Mouse (Mus musculus) bone marrow macrophage, adult 2 months (primary cell): ENCODE data around the gene Mycs. TPM values are rescaled to one million over a fixed set of nuclear protein-coding genes. Genes with fewer than 3 reads are reported as not detected.

Experiments
- H3K27ac ChIP-seq: 2 replicates; pipeline ENCODE4 v1.5.1; 2012; ENCODE audit warnings: low read depth, low read length; ENCODE audit not compliant: insufficient read depth
- H3K4me1 ChIP-seq: 2 replicates; pipeline ENCODE4 v1.6.1; 2012; ENCODE audit warnings: low read length; ENCODE audit not compliant: control insufficient read depth, insufficient read depth
- H3K4me3 ChIP-seq: 2 replicates; pipeline ENCODE4 v1.5.1; 2012; ENCODE audit warnings: mild to moderate bottlenecking, low read length, moderate library complexity; ENCODE audit not compliant: insufficient read depth
- CTCF ChIP-seq: IDR thresholded peaks from 2 replicates; pipeline ENCODE4 v1.5.1; 2012; ENCODE audit warnings: low read depth, mild to moderate bottlenecking, low read length, moderate library complexity
- POLR2A ChIP-seq: IDR thresholded peaks from 2 replicates; pipeline ENCODE4 v1.6.1; 2012; ENCODE audit warnings: mild to moderate bottlenecking, low read depth, low read length, borderline replicate concordance
- polyA plus RNA-seq: library from polyadenylated mRNA; stranded (reverse); fragments of >200 nt; gene quantifications from 2 replicates; pipeline ENCODE4 v1.2.4, GENCODE M21; 2012; ENCODE audit not compliant: missing spikeins, insufficient read depth, insufficient read length

Mycs gene
- polyA plus RNA-seq = not detected in 2 replicates

DNA sequence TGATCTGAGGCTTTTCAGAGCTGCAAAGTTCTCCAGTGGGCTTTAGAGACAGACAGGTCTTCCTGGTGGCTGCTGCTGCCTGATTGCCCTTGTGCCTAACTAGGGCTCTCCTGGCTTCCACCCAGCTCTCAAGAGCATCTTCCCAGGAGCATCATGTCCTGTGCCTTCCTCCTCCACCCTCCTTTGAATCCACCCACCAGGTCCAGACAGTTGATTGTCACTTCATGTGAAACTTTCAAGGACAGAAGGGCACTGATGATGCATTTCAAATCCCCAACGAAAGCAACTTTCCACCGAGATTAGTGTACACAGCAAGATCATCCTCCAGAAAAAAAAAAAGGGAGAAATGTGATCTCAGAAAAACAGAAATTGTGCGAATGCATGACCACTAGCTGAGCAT lies at the start of gene Mycs:
Gene Mycs (minus strand): TSS at position 101 of the 400 bp plus-strand sequence.
- H3K4me1 ChIP-seq = no peaks in the 10 kb centered on the region
- H3K4me3 ChIP-seq = no peak within 1 kb of the TSS
- TF ChIP-seq POLR2A = no peak
- TF ChIP-seq CTCF = no peak
- no peak within 1 kb of the TSS for H3K27ac ChIP-seq

DNA sequence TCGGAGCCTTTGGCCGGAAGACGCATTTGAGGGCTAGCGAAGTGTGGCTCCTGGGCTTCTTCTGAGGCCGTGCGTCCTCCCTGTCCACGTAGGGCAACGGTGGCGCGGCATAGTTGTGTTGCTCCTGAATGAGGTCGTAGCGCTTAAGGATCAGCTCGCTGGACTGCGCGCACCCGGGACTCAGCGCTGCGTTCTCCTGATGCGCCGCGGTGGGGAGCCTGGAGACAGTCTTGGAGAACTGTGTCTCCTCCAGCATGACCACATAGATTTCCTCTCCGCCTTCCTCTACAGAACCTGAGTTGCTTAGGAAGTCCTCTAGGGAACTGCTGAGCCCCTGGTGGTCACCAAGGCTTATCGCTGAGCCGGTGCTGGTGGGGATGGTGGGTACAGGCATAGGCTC lies 1.0 kb downstream of the Mycs start:
- Histone ChIP-seq H3K4me3 (no peak overlapping the region), H3K4me1 (no peaks in the 10 kb centered on the region), H3K27ac (no peak overlapping the region)
- no peak for TF ChIP-seq CTCF
- no peak for TF ChIP-seq POLR2A

Other genes with a start within 250 kb of the Mycs start
- gene Btbd35f7, start 199.8 kb upstream of the Mycs start, polyA plus RNA-seq = not detected in 2 replicates